Mouse (Mus musculus) adrenal gland, adult (tissue): ENCODE data around the gene Smim17.

Source experiments
- DNase-seq, 2 experiments: peaks; one replicate each; pipeline ENCODE4 v3.0.0; 2022 to 2023; ENCODE audit warnings: low spot score in 1 of 2; ENCODE audit not compliant: inconsistent age in 2 of 2

Gene Smim17

GRCm38 (mm10) chr7:6414626-6415441 is 16.3 kb downstream of the Smim17 start:
- DNase-seq = no peak

GRCm38 (mm10) chr7:6415442-6415787 is 16.9 kb downstream of the Smim17 start:
- DNase-seq = no peak

- DNase-seq = no peak
These were observed 21.4 kb downstream of the Smim17 start for GRCm38 (mm10) chr7:6419894-6420293.

- DNase-seq = no peak
These were observed 30.9 kb downstream of the Smim17 start for GRCm38 (mm10) chr7:6429381-6429780.

GRCm38 (mm10) chr7:6430342-6430741 is 31.8 kb downstream of the Smim17 start:
- DNase-seq = peak in 1 of 2 experiments; percentile 56

- no peak for DNase-seq
These were observed 39.9 kb downstream of the Smim17 start, which contains the start of gene Olfr1344 for GRCm38 (mm10) chr7:6438388-6438787. TSS of gene Olfr1344 (plus strand) at chr7:6438688.

DNA sequence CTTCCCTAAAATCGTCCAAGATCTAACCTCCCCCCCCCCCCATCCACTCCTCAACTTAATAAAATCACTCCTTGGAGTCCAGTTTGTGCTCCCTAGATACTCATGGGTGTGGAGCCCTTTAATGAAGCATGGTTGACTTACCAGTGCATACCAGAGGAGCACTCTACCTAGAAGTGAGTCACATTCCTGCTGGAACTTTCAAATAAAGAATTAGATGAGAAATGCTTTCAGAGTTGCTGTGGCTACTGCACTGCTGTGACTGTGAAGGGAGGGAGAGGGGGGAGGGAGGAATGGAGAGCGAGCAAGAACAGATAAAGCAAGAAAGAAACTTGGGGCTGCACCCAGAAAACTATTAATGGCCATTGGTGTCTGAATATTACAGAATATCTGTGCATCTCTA is 42.7 kb downstream of the Smim17 start:
- DNase-seq = no peak

- DNase-seq = no peak
These were observed 49.3 kb downstream of the Smim17 start for GRCm38 (mm10) chr7:6447771-6448170.

GRCm38 (mm10) chr7:6455868-6456267 is 57.4 kb downstream of the Smim17 start, which contains the start of gene Olfr1336:
TSS of gene Olfr1336 (plus strand) at chr7:6456168.
- DNase-seq = no peak

- peak in 1 of 2 experiments; percentile 39 for DNase-seq
These were observed 57.9 kb downstream of the Smim17 start for GRCm38 (mm10) chr7:6456399-6456798.

DNA sequence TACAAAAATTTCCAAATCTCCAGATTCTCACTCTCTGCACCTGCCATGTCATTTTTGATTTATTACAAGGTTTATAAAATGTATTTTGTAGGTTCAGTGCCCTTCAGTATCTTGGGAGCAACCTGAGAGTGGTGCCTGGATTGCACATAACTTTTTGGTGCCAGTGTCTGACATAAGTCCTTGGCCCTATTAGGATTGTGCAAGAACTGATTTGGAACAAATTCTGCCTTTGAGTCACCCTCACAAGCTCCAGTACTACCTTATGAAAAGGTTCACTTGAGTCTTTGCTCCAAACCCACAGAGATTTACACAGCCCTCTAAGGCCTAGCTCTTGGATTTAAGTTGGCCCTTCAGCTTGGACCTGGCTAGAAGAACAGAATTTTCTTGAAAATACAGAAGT is 68.4 kb downstream of the Smim17 start, which contains the start of gene Olfr1346:
Gene Olfr1346, plus strand, starts transcription at position 151 of the 400 bp plus-strand sequence.
- DNase-seq = peak; percentile 17 to 69

- peak; percentile 44 to 45 for DNase-seq
These were observed 79.1 kb downstream of the Smim17 start for GRCm38 (mm10) chr7:6477633-6478032.
